Mouse (Mus musculus): ENCODE measurements around the gene Pi4ka. TPM values are rescaled to one million over a fixed set of nuclear protein-coding genes. Genes with fewer than 3 reads are reported as not detected.

Pi4ka gene
- polyA plus RNA-seq, 1 experiment from 2014 or later: 32.7 TPM

DNA sequence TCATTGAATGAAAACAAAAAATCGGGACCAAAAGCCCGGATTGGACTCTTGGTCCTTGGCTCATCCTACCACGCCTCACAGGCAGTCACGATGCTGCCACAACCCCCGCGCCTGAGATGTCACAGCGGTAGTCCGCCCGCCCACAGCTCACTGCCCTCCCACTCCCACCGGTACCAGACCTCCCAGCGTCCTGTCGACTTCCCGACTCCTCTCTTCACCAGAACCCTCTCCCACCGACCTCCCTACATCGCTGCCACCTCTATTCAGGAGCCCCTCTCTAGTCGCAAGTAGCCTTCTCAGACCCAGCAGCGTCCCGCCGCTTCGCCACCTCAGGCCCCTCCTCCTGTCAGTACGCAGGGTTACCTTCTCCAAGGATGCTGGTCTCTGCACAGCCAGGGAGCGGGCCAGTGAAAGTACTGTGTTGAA lies 830 bp downstream of the Pi4ka start:
- no peaks in the 10 kb centered on the region for H3K27me3 ChIP-seq (ENCODE audit: control insufficient read depth, insufficient read depth, low read length)
- peak overlapping the region; percentile 88 for H3K9ac ChIP-seq (ENCODE audit: low read length)
- 0% methylated on average over 22 of the region's 22 CpGs for WGBS
- ATAC-seq (ENCODE audit: insufficient read depth, low FRiP score): peak; percentile 69; the same call in 1 of the 2 replicates
- peak overlapping the region; percentile 82 for H3K4me3 ChIP-seq (replicated peaks; ENCODE audit: low read length)
- H3K4me1 ChIP-seq (ENCODE audit: control insufficient read depth, insufficient read depth, low read length): peaks cover 17% of the 10 kb centered on the region
- no peaks in the 10 kb centered on the region for H3K9me3 ChIP-seq (replicated peaks; ENCODE audit: control insufficient read depth, low read length)
- H3K36me3 ChIP-seq (ENCODE audit: control insufficient read depth, insufficient read depth, low read length): no peaks in the 10 kb centered on the region; the same call in 1 of the 2 replicates
- peak overlapping the region; percentile 72; the same call in 1 of the 2 replicates for H3K27ac ChIP-seq (ENCODE audit: low read length)
- H3K4me2 ChIP-seq (ENCODE audit: low read depth, low read length): peak overlapping the region; percentile 69

DNA sequence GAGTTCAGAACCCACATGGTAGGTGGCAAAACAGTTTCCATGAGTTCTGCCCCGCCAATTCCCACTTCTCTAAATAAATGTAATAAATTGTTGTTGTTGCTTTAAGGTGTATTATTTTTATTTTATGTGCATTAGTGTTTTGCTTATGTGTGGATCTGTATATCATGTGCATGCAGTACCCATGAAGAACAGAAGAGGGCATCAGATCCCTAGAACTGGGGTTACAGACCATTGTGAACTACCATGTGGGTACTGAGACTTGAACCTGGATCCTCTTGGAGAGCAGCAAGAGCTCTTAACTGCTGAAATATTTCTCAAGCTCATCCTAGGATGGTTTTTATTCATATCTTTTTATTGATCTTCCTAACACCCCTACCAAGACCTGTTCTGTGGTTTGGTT lies 3.3 kb downstream of the Pi4ka start:
- H3K27me3 ChIP-seq (ENCODE audit: control insufficient read depth, insufficient read depth, low read length): no peaks in the 10 kb centered on the region
- no peak overlapping the region for H3K4me3 ChIP-seq (replicated peaks; ENCODE audit: low read length)
- 80% methylated on average over 1 of the region's 1 CpGs for WGBS
- peaks cover 17% of the 10 kb centered on the region for H3K4me1 ChIP-seq (ENCODE audit: control insufficient read depth, insufficient read depth, low read length)
- no peak overlapping the region for H3K27ac ChIP-seq (ENCODE audit: low read length)
- no peak overlapping the region for H3K4me2 ChIP-seq (ENCODE audit: low read depth, low read length)
- H3K9ac ChIP-seq (ENCODE audit: low read length): no peak overlapping the region
- no peaks in the 10 kb centered on the region for H3K9me3 ChIP-seq (replicated peaks; ENCODE audit: control insufficient read depth, low read length)
- no peaks in the 10 kb centered on the region for H3K36me3 ChIP-seq (ENCODE audit: control insufficient read depth, insufficient read depth, low read length)
- no peak for ATAC-seq (ENCODE audit: insufficient read depth, low FRiP score)

DNA sequence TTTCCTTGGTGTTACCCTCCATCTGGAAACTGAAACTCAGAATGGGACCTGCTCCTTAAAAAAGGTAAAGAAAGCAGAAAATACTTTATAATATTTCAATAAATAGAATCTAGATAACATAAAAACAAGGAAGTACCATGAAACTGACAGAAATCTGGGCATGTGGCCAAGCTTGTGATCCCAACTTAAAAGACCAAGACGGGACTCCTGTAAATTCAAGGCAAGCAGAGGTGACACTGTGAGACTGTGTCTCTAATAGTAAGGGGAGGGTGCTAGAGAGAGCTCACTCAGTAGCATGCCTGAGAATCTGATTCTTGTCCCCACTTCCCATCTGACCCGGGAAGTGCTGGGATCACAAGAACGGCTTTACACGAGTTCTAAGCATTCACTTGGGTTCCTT lies 13.3 kb downstream of the Pi4ka start:
- Histone ChIP-seq H3K4me3 (replicated peaks; ENCODE audit: low read length) (no peak overlapping the region), H3K27me3 (ENCODE audit: control insufficient read depth, insufficient read depth, low read length) (no peaks in the 10 kb centered on the region), H3K9me3 (replicated peaks; ENCODE audit: control insufficient read depth, low read length) (no peaks in the 10 kb centered on the region), H3K27ac (ENCODE audit: low read length) (no peak overlapping the region; the same call in 1 of the 2 replicates), H3K4me2 (ENCODE audit: low read depth, low read length) (no peak overlapping the region), H3K36me3 (ENCODE audit: control insufficient read depth, insufficient read depth, low read length) (no peaks in the 10 kb centered on the region), H3K9ac (ENCODE audit: low read length) (no peak overlapping the region), H3K4me1 (ENCODE audit: control insufficient read depth, insufficient read depth, low read length) (0 out of 2 replicates have a peak, but pooled peaks cover 8% of the 10 kb centered on the region)
- ATAC-seq (ENCODE audit: insufficient read depth, low FRiP score): no peak
- 52% methylated on average over 4 of the region's 4 CpGs for WGBS

DNA sequence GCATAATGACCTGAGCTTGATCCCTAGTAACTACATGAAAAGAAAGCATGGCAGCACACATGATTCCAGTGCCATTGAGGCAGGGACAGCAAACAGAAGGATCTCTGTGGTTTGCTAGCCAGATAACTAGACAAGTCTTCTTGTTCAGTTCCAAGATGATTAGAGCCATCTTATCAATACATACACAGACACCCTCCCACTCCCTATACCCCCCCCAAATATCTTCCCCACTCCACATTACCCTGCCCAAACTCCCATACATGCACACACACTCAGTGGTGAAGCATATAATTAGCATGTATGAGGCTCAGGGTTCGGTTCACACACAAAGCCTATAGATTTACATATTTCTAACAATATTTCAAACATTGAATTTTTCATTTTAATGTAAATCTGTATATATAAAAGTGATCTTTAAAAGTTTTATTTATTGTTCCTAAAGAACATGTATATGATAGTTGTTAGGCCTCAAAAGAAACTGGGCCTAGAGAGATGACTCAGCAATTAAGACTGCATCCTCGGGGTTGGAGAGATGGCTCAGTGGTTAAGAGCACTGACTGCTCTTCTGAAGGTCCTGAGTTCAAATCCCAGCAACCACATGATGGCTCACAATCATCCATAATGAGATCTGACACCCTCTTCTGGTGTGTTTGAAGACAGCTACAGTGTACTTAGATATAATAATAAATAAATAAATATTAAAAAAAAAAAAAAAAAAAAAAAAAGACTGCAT lies 22.4 kb downstream of the Pi4ka start:
- no peaks in the 10 kb centered on the region for H3K27me3 ChIP-seq (ENCODE audit: control insufficient read depth, insufficient read depth, low read length)
- no peak overlapping the region for H3K4me3 ChIP-seq (replicated peaks; ENCODE audit: low read length)
- no peak overlapping the region for H3K9ac ChIP-seq (ENCODE audit: low read length)
- ATAC-seq (ENCODE audit: insufficient read depth, low FRiP score): no peak
- no peak overlapping the region for H3K4me2 ChIP-seq (ENCODE audit: low read depth, low read length)
- H3K27ac ChIP-seq (ENCODE audit: low read length): no peak overlapping the region
- 91% methylated on average over 2 of the region's 2 CpGs for WGBS
- no peaks in the 10 kb centered on the region for H3K36me3 ChIP-seq (ENCODE audit: control insufficient read depth, insufficient read depth, low read length)
- no peaks in the 10 kb centered on the region for H3K9me3 ChIP-seq (replicated peaks; ENCODE audit: control insufficient read depth, low read length)
- no peaks in the 10 kb centered on the region for H3K4me1 ChIP-seq (ENCODE audit: control insufficient read depth, insufficient read depth, low read length)

DNA sequence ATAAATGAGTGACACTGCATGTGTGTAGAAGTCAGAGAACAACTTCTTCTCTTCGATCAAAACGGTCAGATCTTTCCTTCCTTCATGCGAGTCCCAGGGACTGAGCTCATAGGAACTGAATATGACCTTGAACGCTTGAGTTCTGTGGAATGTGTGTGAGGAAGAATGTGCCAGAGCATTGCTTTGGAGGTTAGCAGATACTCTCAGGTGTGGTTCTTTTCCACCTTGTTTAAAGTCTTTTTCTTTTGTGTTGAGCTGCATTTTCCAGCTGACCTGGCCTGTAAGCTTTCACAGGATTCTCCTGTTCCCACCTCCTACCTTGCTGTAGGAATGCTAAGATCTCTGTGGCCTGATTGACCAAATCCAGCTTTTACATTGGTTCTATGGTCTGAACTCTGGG lies 23.8 kb downstream of the Pi4ka start:
- no peak for ATAC-seq (ENCODE audit: insufficient read depth, low FRiP score)
- WGBS: 88% methylated on average over 4 of the region's 4 CpGs
- H3K4me1 ChIP-seq (ENCODE audit: control insufficient read depth, insufficient read depth, low read length): no peaks in the 10 kb centered on the region

DNA sequence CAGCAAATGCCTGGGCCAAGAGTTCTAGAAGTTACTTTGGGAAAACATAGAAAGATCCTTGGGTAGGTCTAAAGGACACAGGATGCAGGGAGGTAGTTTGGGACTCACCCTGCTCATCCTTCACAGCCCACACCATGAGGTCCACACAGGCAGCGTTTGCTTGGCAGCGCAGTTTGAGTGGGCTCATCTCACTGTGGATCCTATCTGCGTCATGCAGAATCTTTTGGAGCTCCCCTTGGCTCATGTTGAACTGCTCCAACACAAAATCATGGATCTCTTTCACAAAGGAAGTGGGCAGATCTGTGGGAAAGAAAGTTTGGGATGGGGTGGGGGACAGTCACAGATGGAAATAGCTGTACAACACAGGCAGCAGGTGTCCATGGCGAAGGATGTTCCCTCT lies 47.3 kb downstream of the Pi4ka start:
- 84% methylated on average over 4 of the region's 4 CpGs for WGBS

More for the DNA sequence above, 23.8 kb downstream of the Pi4ka start:
- H3K9me3 ChIP-seq (replicated peaks; ENCODE audit: control insufficient read depth, low read length): no peaks in the 10 kb centered on the region
- H3K27me3 ChIP-seq (ENCODE audit: control insufficient read depth, insufficient read depth, low read length): no peaks in the 10 kb centered on the region
- no peak overlapping the region for H3K9ac ChIP-seq (ENCODE audit: low read length)
- no peaks in the 10 kb centered on the region for H3K36me3 ChIP-seq (ENCODE audit: control insufficient read depth, insufficient read depth, low read length)
- no peak overlapping the region for H3K4me3 ChIP-seq (replicated peaks; ENCODE audit: low read length)
- H3K4me2 ChIP-seq (ENCODE audit: low read depth, low read length): no peak overlapping the region
- no peak overlapping the region for H3K27ac ChIP-seq (ENCODE audit: low read length)

DNA sequence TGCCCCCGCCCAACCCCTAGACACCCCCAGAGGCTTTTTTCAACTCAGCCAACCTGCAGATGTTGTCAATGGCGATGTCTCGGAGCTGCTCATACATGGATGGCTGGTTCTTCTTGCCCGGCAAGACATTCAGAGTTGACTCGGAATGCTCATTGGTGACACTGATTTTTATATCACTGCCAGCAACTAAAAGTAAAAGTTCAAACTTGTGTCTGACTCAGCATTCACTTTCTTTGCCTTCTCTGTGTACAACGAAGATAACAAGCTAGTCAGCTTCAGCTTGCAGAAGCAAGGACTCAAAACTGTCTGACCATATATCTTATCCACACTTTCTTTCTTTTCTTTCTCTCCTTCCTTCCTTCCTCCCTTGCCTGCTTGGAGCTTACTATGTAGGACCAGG lies 50.1 kb downstream of the Pi4ka start:
- no peaks in the 10 kb centered on the region for H3K36me3 ChIP-seq (ENCODE audit: control insufficient read depth, insufficient read depth, low read length)
- no peak overlapping the region for H3K27ac ChIP-seq (ENCODE audit: low read length)
- no peak for ATAC-seq (ENCODE audit: insufficient read depth, low FRiP score)
- WGBS: 84% methylated on average over 6 of the region's 6 CpGs
- H3K9ac ChIP-seq (ENCODE audit: low read length): no peak overlapping the region
- H3K4me3 ChIP-seq (replicated peaks; ENCODE audit: low read length): no peak overlapping the region
- no peak overlapping the region for H3K4me2 ChIP-seq (ENCODE audit: low read depth, low read length)
- no peaks in the 10 kb centered on the region for H3K4me1 ChIP-seq (ENCODE audit: control insufficient read depth, insufficient read depth, low read length)
- H3K27me3 ChIP-seq (ENCODE audit: control insufficient read depth, insufficient read depth, low read length): no peaks in the 10 kb centered on the region
- H3K9me3 ChIP-seq (replicated peaks; ENCODE audit: control insufficient read depth, low read length): no peaks in the 10 kb centered on the region

More for the DNA sequence above, 47.3 kb downstream of the Pi4ka start:
- Histone ChIP-seq H3K4me2 (ENCODE audit: low read depth, low read length) (no peak overlapping the region), H3K4me3 (replicated peaks; ENCODE audit: low read length) (no peak overlapping the region), H3K9ac (ENCODE audit: low read length) (no peak overlapping the region), H3K36me3 (ENCODE audit: control insufficient read depth, insufficient read depth, low read length) (no peaks in the 10 kb centered on the region), H3K27me3 (ENCODE audit: control insufficient read depth, insufficient read depth, low read length) (no peaks in the 10 kb centered on the region), H3K9me3 (replicated peaks; ENCODE audit: control insufficient read depth, low read length) (no peaks in the 10 kb centered on the region), H3K4me1 (ENCODE audit: control insufficient read depth, insufficient read depth, low read length) (no peaks in the 10 kb centered on the region), H3K27ac (ENCODE audit: low read length) (no peak overlapping the region)
- ATAC-seq (ENCODE audit: insufficient read depth, low FRiP score): no peak

DNA sequence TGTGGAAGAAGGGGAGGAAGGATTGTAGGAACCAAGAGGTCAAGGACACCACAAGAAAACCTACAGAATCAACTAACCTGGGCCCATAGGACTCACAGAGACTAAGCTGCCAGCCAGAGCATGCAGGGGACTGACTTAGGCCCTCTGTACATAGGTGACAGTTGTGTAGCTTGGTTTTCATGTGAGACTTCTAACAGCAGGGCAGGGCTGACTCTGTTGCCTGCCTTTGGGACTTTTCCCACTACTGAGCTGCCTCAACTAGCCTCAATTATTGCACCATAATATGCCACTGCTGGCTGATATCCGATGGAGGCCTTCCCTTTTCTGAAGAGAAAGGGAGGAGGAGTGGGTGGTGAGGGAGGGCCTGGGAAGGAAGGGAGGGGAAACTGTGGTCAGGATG lies 59.3 kb downstream of the Pi4ka start:
- no peak overlapping the region for H3K9ac ChIP-seq (ENCODE audit: low read length)
- H3K9me3 ChIP-seq (replicated peaks; ENCODE audit: control insufficient read depth, low read length): no peaks in the 10 kb centered on the region
- no peak overlapping the region for H3K4me2 ChIP-seq (ENCODE audit: low read depth, low read length)
- no peaks in the 10 kb centered on the region for H3K27me3 ChIP-seq (ENCODE audit: control insufficient read depth, insufficient read depth, low read length)
- 93% methylated on average over 1 of the region's 1 CpGs for WGBS
- no peaks in the 10 kb centered on the region for H3K4me1 ChIP-seq (ENCODE audit: control insufficient read depth, insufficient read depth, low read length)
- no peak overlapping the region for H3K27ac ChIP-seq (ENCODE audit: low read length)
- H3K4me3 ChIP-seq (replicated peaks; ENCODE audit: low read length): no peak overlapping the region
- ATAC-seq (ENCODE audit: insufficient read depth, low FRiP score): no peak
- no peaks in the 10 kb centered on the region for H3K36me3 ChIP-seq (ENCODE audit: control insufficient read depth, insufficient read depth, low read length)

DNA sequence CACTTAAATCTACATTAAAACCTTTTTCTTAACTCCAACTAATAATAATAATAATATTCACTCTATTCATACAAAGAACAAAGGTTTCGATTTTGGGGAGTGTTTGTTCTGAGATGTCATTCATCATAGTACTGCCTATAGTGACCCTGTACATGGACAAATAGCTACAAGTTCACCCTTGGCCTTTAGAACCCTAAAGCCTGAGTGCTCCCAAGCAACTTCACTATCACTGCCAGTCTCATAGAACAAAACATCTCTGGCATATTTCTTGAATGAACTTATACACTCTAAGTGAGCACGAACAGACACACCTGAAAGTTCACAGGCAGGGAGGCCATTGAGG lies 60.3 kb downstream of the Pi4ka start:
- Histone ChIP-seq H3K9me3 (replicated peaks; ENCODE audit: control insufficient read depth, low read length) (no peaks in the 10 kb centered on the region), H3K9ac (ENCODE audit: low read length) (no peak overlapping the region), H3K4me1 (ENCODE audit: control insufficient read depth, insufficient read depth, low read length) (no peaks in the 10 kb centered on the region), H3K27ac (ENCODE audit: low read length) (peak overlapping the region; percentile 40; the same call in 1 of the 2 replicates), H3K4me2 (ENCODE audit: low read depth, low read length) (no peak overlapping the region), H3K27me3 (ENCODE audit: control insufficient read depth, insufficient read depth, low read length) (no peaks in the 10 kb centered on the region), H3K36me3 (ENCODE audit: control insufficient read depth, insufficient read depth, low read length) (no peaks in the 10 kb centered on the region), H3K4me3 (replicated peaks; ENCODE audit: low read length) (no peak overlapping the region)
- WGBS: 66% methylated on average over 2 of the region's 2 CpGs
- peak; percentile 36; the same call in 1 of the 2 replicates for ATAC-seq (ENCODE audit: insufficient read depth, low FRiP score)
